Mouse (Mus musculus) mature B cell (primary cell): ENCODE results near the gene Eef1g.
"Not testable (repeated sequence)": the region's sequence is repeated elsewhere in the genome, so short reads cannot be mapped to it uniquely, and the experiment has no call there.

Experiments
- in situ Hi-C: fragments of 300-500 bp; cut with MboI; formaldehyde crosslinking; loops from 2 replicates; pipeline ENCODE4 v1.14.3; 2019

Gene Eef1g

GRCm38 (mm10) chr19:8987816-8988215 is 21.0 kb downstream of the Eef1g start:
- in situ Hi-C loops, result no loop called here

DNA sequence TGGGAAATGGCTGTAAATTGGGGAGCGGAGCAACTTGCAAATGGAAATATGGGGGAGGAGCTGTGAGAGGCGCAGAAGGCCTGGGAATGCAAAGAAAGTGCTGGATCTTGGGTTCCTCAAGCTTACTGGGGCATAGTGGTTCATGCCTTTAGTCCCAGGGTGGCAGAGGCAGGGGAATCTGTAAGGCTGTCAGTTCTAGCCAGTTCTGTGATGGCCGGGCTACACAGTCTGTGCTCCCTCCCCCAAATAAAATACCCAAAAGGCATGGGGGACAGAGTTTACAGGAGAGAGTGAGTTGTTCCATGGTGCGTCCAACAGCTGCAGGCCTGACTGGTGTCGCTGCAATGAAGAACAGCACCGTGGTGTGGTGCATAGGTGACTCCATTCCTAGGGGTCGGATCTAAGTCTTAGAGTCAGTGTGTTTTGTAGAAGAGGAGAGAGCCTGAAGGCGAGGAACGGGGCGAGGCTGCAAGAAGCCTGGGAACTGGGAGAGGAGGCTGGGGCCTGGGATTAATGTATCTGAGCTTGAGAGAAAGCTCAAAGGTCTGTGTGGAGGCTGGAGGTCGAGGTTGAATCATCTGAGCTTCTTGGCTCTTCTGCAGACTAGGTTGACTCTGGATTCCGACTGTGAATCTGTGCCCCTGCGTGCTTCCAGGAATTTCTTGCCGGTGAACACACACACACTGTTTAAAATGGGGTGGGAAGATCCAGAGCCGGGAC is 21.7 kb downstream of the Eef1g start:
- in situ Hi-C loops, result no loop called here

GRCm38 (mm10) chr19:8989066-8989566 is 22.3 kb downstream of the Eef1g start, which contains the start of gene Ahnak:
TSS of gene Ahnak (plus strand) at chr19:8989284.
- in situ Hi-C loops, result no loop called here

- in situ Hi-C loops, result loop anchor here (5.0 kb wide), 1 partner anchor 88 kb away; no protein-coding TSS in a partner anchor
Measured at GRCm38 (mm10) chr19:8989567-8990431, 23.0 kb downstream of the Eef1g start.

DNA sequence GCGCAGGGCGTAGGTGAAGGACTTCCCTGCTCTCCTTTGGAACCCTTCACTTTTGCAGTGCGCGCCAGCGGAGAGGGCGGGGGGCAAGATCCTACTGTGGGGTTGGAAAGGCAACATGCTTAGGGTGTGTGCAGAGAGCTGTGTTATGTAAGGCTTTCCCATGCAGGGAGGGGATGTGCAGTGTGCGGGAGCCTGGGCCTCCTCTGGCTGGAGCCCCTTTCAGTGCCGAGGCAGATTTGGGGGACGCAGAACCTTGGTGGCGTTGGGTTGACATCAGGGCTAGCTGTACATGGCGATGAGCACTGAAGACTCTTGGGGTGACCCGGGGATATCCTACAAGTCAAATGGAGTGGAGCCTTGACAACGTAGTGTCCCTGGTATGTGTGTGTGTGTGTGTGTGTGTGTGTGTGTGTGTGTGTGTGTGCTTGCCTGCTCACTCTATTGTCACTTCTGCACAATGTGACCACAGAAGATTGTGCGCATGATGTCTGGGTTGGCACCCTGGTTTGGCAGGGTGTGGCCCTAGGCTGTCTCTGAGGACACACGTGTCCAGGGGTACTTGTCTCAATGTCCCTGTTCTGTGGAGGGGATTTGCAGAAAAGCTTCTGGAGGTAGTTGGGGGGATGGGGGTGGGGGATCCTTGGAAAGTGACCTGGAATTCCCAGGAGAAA is 23.7 kb downstream of the Eef1g start:
- in situ Hi-C loops, result loop anchor here (5.0 kb wide), 1 partner anchor 87 kb away; no protein-coding TSS in a partner anchor

DNA sequence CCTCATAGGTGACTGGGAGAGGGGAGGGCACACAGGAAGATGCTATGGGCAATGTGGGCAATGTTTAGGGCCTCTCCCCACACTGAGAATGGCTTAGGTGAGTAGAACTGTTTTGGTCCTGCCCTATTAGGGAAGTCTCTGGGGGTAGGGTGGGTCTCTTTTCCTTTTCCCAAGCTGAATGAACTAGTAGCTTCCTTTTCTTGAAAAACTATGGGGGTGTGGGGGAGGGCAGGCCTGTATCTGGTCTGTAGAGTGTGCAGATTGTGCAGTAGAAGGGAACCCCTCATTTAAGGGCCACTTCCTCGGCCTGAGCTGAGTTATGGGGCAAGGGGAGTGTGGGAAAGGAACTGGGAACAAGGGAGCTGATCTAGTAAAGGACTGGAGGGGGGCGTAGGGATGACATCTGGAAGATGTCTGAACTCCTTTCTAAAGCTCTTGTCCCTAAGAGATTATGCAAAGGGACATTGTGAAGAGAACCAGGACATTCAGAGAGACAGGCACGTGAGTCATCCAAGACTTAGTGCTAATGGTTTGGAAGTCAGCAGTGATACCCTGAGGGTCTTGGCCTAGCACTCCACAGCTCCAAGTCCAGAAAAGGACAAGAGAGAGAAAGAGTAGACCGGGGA is 24.5 kb downstream of the Eef1g start:
- in situ Hi-C loops, result loop anchor here (5.0 kb wide), 1 partner anchor 86 kb away; no protein-coding TSS in a partner anchor

DNA sequence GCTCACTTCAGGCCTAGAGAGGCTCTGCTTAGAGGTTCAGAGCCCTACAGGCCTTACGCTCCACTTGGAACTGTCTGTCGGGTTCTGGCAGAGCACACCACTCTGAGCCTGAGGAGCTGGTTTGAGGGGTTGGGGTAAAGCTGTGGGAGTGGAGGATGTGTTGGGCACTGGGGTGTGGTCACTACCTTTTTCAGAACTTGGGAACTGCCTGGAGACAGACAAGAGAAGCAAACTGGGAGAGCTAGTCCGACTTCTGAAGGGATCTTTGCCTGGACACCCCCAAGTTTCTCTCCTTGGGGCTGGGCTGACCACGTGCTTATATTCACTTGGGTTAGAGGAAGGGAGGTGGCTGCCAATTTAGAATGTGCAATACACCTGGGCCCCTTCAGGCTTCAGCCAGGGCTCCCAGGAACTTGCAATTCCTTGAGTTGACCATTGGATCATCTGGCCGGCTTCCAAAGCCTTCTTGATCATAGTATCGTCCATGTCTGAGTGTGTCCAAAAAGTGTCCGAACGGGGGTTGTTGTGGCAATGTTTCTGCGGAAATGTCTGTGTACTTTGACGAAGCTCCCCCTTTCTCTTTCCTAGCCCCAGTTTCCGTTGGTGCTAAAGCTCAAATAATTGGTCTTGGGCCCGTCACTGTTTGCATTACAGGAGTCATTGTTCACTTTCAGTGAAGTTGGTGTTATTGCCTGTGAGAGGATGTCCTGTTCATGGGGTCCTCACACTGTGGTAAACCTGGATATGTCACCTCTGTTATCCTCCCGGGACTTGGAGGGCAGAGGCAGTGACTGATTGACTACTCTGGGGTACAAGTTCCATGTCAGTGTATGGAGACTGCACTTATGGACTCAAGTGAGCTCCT is 25.3 kb downstream of the Eef1g start:
- in situ Hi-C loops, result loop anchor here (5.0 kb wide), 1 partner anchor 85 kb away; no protein-coding TSS in a partner anchor

- in situ Hi-C loops, result loop anchor here (5.0 kb wide), 1 partner anchor 84 kb away; no protein-coding TSS in a partner anchor
Measured at GRCm38 (mm10) chr19:8992769-8993624, 26.2 kb downstream of the Eef1g start.

DNA sequence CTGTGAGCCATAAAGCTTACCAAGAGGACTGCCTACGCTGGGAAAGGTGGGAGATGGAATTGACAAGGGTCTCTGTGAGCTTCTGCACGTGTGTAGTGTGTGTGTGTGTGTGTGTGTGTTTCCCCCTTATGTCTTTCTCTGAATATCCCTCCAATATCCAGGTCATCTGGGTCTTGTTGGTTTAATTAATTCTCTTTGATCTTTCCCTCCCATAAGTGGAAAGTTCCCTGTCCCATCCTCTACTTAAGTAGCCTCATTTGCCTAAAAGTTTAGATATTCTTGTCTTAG is 26.7 kb downstream of the Eef1g start:
- in situ Hi-C loops, result loop anchor here (5.0 kb wide), 1 partner anchor 84 kb away; no protein-coding TSS in a partner anchor

- in situ Hi-C loops, result loop anchor here (5.0 kb wide), 1 partner anchor 82 kb away; no protein-coding TSS in a partner anchor
Measured at GRCm38 (mm10) chr19:8994813-8995607, 28.2 kb downstream of the Eef1g start.

GRCm38 (mm10) chr19:8996601-8997000 is 29.8 kb downstream of the Eef1g start:
- in situ Hi-C loops, result no loop called here

DNA sequence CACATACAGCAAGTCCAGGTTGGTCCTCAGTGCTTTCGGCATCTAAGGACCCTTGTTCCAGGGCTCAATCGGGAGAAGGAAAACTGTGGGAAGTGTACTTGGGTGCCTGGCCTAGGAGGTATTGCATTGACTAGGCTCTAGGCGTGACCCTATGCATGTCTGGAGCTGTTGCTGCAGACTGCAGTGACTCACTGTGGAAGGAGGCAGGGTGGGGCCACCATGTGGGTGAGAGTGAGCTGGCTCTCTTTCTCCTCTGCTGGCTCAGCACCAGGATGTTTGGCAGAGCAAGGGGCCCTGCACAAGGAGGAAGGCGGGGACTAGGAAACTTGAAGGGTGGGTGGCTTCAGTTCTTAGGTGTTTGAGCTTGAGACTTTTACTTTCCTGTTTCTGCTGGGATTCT is 30.7 kb downstream of the Eef1g start:
- in situ Hi-C loops, result no loop called here

- in situ Hi-C loops, result no loop called here
Measured at GRCm38 (mm10) chr19:8998546-8998945, 31.7 kb downstream of the Eef1g start.

GRCm38 (mm10) chr19:8999223-8999622 is 32.4 kb downstream of the Eef1g start:
- in situ Hi-C loops, result no loop called here

GRCm38 (mm10) chr19:9006915-9007314 is 40.1 kb downstream of the Eef1g start:
- in situ Hi-C loops, result not testable (repeated sequence)

DNA sequence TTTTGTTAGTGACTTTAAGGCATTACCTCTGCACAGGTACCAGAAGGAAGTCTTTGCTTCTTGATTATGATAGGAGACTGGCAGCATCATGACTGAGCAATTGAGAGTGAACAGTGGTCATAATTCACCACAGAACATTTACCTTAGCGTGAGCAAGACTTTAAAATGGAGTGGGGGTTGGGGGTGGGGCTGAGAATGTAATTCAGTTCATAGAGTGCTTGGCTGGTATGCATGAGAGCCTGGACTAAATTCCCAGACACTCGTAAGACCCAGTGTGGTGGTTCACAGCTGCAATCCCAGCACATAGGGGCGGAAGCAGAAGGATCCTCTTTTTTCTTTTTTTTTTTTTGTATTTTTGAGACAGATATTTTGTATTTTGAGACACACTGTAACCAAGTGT is 52.5 kb downstream of the Eef1g start:
- in situ Hi-C loops, result no loop called here

- in situ Hi-C loops, result no loop called here
Measured at GRCm38 (mm10) chr19:9023021-9023778, 56.4 kb downstream of the Eef1g start.
